Mouse (Mus musculus): ENCODE data around the gene Egfl7. TPM values are rescaled to one million over a fixed set of nuclear protein-coding genes. Genes with fewer than 3 reads are reported as not detected.

Egfl7 gene
- total RNA-seq, 4 experiments from 2014 or later, result 122 to 172 (median 148) TPM

- no peak for DNase-seq (ENCODE audit: low spot score)
Observed at GRCm38 (mm10) chr2:26611054-26611453, 31.2 kb downstream of the Egfl7 start.

GRCm38 (mm10) chr2:26611896-26612295 is 32.1 kb downstream of the Egfl7 start:
- no peak for DNase-seq (ENCODE audit: low spot score)

DNA sequence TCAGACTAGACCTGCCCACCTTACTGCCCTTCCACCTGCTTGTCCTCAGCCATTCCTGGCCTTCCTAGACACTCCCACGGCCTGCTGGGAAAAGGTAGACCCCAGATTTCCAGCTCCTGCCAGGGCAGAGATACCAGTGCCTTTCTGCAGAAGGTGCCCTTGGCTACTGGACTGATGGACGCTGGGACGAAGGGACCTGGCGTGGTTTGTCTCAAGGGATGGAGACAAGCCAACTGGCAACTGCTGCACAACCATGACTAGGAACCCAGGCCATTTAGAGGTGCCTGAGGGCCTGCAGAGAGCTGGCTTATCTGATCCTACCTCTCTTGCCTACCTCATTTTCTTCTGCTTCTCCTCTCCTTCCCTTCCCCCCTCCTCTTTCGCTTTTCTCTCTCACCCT is 35.1 kb downstream of the Egfl7 start:
- DNase-seq (ENCODE audit: low spot score), result no peak

DNA sequence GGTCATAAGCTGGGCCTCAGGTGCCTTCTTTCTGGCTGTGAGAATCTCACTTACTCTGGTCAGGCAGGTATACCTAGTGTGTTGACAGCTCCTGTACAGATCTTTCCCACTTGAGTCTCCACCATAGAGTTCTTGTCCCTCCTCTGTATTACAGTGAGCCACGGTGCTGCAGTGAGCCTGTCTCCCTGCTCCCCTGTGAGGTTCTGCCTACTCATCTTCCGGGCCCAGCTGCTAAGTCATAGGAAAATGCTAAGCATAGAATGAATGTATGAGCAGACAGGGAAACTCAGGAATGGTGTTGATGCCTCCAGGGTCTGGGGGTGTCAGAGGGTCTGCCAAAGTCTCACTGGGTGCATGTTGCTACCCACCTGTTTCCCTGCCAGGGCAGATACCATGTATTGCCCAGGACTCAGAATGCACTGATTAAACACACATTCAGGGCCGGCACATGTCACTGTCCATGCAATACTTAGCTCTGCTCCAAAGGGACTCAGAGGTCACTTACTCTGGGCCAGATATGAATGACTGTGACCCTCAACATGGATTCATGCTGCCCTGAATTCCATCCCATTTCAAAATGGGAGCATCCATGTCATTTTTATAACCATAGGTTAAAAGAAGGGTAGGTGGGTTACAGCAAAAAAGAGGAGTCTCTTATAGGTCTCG is 35.8 kb downstream of the Egfl7 start:
- no peak for DNase-seq (ENCODE audit: low spot score)

GRCm38 (mm10) chr2:26617331-26617730 is 37.5 kb downstream of the Egfl7 start:
- no peak for DNase-seq (ENCODE audit: low spot score)

DNA sequence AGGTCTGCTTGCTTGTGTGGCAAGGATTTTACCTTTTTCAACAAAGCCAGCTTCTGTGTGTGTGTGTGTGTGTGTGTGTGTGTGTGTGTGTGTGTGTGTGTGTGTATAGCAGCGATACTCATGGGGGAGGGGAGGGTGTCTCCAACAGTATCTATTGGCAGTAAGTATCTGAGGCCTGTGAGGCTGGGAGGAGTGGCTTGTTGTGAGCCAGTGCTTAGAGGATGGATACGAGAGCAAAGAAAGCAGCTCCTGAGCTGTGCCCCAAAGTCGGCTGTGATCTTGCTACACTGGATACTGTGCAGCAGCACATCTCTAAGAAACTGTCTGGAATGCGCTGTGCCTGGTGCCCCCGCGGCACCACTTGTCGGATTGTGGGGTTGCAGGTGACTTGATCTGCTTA is 38.1 kb downstream of the Egfl7 start:
- no peak for DNase-seq (ENCODE audit: low spot score)

DNA sequence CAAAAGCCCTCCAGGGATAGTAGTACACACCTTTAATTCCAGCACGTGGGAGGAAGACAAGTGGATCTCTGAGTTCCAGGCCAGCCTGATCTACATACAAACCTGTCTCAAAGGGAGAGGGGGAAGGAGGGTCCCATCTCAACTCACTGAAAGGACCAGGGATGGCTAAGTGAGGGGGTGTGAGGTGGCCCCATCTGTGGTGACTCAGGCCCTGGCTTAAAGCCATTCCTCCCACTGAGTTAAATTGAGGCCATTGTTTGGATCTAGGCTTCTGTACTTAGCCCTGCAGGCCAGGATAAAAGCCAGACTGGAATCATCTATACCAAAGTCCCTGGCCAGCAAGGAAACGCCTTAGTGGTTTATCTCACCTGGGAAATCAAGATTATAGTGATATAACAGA is 41.4 kb downstream of the Egfl7 start:
- no peak for DNase-seq (ENCODE audit: low spot score)

DNA sequence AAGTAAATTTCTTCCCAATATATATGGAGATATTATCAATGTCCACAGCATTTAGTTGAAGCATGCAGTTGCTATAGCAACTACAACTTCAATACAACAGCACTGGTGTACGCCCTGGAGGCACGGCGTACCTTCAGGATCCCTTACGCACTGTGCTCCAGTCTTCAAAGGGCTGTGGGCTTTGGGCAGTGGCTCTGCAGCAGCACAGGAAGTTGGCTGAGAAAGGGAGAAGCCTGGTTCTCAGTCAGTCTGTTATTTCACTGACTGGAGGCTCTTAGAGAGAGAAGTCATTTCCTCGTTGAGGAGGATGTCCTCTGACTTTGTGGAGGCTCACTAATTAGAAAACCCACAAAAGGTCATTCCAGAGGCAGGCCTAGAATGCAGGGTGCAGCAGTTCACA is 43.2 kb downstream of the Egfl7 start:
- no peak for DNase-seq (ENCODE audit: low spot score)

DNA sequence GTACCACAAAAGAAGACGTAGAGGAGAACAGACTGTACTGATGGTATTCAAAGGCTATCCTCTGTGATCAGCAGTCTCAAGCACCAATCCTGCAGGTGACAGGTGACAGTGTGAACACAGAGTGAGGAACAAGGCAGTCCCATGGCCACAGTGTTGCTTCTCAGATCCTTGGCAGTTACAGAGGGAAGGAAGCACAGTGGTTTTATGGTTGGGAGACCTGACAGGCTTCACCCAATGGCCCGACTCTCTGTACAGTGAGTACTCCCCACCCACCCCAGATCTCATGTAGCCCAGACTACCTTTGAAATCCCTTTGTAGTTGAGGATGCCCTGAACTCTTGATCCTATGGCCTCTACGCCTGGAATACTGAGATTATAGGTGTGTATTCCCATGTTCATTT is 45.6 kb downstream of the Egfl7 start:
- DNase-seq (ENCODE audit: low spot score), result no peak

DNA sequence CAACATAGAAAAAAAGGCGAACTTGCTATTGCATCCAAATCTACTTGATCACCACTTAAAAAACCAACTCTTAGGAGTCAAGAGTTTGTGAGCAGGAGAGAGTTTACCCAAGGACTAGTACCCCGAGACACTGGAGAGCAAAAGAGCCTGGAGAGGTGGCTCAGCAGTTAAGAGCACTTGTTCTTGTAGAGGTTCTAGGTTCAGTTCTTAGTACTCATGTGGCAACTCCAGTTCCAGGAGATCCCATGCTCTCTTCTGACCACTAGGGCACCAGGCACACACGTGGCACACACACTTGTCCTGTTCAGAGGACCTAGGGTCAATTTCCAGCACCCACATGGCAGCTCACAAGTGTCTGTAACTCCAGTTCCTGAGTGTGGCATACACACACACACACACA is 46.3 kb downstream of the Egfl7 start:
- no peak for DNase-seq (ENCODE audit: low spot score)

DNA sequence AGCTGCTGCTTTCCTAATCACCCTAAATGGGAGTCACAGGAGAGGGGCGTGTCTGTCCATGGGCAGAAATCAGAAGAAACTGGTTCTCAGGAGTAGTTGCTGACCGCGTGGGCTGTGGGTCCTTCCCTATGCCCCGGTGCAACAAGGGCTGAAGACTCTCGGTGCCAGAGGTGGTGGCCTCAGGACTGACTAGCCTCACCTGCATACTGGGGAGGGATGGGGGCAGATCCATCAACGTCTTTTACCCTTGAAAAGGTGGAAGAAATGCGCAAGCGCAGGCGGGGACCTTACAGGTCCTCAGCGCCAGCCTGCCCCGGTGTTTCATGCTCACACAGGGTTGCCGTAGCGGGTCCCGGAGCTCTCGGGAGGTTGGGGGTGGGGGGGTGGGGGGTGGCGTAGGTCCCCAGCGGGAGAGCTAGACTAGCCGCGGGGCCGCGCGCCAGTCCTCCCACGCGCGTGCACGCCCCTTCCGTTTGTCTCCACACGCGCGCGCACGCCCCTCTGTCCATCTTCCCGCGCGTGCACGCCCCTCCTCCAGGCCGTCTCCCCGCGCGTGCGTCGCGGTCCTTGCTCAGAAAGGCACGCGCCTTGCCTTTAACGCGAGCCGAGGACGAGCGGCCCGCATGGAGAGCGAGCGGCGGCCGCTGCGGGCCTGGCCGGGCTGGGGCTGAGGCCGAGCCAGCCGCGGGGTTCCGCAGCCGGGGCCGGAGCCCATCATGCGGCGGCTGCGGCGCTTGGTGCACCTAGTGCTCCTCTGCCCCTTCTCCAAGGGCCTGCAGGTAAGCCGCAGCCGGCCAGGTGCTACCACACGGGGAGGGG is 48.3 kb downstream of the Egfl7 start, which contains the start of gene Fam69b:
TSS of gene Fam69b (plus strand) at position 537 of the 819 bp plus-strand sequence.
- DNase-seq (ENCODE audit: low spot score), result peak; percentile 40

- no peak for DNase-seq (ENCODE audit: low spot score)
Observed at GRCm38 (mm10) chr2:26628792-26629437, 49.1 kb downstream of the Egfl7 start.

GRCm38 (mm10) chr2:26632541-26633395 is 53.0 kb downstream of the Egfl7 start:
- DNase-seq (ENCODE audit: low spot score), result no peak

- no peak for DNase-seq (ENCODE audit: low spot score)
Observed at GRCm38 (mm10) chr2:26633953-26634530, 54.2 kb downstream of the Egfl7 start.

- no peak for DNase-seq (ENCODE audit: low spot score)
Observed at GRCm38 (mm10) chr2:26634629-26635488, 55.0 kb downstream of the Egfl7 start.

- DNase-seq (ENCODE audit: low spot score), result no peak
Observed at GRCm38 (mm10) chr2:26635489-26636324, 55.9 kb downstream of the Egfl7 start.

- DNase-seq (ENCODE audit: low spot score), result no peak
Observed at GRCm38 (mm10) chr2:26636325-26636635, 56.5 kb downstream of the Egfl7 start.

- no peak for DNase-seq (ENCODE audit: low spot score)
Observed at GRCm38 (mm10) chr2:26637316-26637932, 57.6 kb downstream of the Egfl7 start.

- no peak for DNase-seq (ENCODE audit: low spot score)
Observed at GRCm38 (mm10) chr2:26638039-26638438, 58.2 kb downstream of the Egfl7 start.
